Mouse (Mus musculus): ENCODE results near the gene Ssbp2. TPM values are rescaled to one million over a fixed set of nuclear protein-coding genes. Genes with fewer than 3 reads are reported as not detected.

The Ssbp2 gene
- 10 to 100 TPM in 13 of 26 experiments, 1 to 10 TPM in 12, under 1 TPM in 1; 0.68 to 17.5 (median 10.0) TPM for total RNA-seq (2018; cell fraction: chromatin; rRNA removed)
- 1 to 10 TPM; 1.9 to 4.4 (median 3.0) TPM for total RNA-seq (2018; cell fraction: cytosol; rRNA removed)
- total RNA-seq (2018; cell fraction: nucleus; rRNA removed): 10 to 100 TPM in 6 of 26 experiments, 1 to 10 TPM in 20; 1.4 to 12.1 (median 5.2) TPM
- polyA plus RNA-seq (2018): 1.8 to 4.6 TPM (median 4.4 TPM) in 3 replicates

DNA sequence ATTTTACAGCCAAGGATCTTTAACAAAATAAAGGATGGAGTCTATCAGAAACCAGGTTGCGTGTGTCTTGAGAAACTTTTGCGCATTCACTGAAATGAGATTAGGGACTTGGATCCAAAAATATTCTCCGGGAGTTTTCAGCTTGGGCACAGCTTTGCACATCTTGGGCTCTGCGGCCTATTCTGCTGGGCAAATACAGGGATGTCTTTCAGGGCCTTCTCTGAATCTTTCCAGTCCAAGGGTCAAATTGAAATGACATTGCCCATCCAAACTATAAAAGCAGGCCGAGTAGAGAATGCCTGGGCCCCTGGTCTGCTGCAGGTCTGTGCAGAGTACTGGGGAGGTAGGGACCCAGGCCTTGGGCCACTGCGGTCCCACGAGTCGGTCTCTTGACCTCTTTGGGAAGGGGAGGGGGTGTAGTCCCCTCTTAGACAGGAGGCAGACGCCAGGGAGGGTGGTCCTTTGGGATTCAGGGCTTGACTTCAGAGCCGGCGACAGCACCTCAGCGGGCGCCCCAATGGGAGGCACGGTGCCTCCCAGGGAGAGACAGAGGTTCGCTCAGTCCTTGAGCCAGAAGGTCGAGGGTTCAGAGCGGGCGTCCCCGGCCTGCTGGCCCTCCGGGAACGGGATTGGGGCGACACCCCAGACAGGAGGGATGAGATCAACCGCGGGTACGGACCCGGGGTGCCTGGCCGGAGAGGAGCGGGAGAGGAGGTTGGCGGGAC lies at the start of gene Ssbp2:
Gene Ssbp2 (plus strand): TSS at position 388 of the 725 bp plus-strand sequence.
- WGBS (ENCODE audit: missing documents): 18% methylated on average over 29 of the region's 29 CpGs
- H3K27ac ChIP-seq: peak within 1 kb of the TSS; percentile 68
- H3K36me3 ChIP-seq (ENCODE audit: inconsistent target): no peaks in the 10 kb centered on the region
- no peaks in the 10 kb centered on the region for H3K79me2 ChIP-seq (ENCODE audit: inconsistent target)
- H3K4me3 ChIP-seq (ENCODE audit: inconsistent target): peak within 1 kb of the TSS; percentile 31

GRCm38 (mm10) chr13:91413752-91414503 lies 46.2 kb upstream of the Ssbp2 start:
- 37% methylated on average over 5 of the region's 5 CpGs for WGBS (ENCODE audit: missing documents)
- no peaks in the 10 kb centered on the region for H3K36me3 ChIP-seq (ENCODE audit: inconsistent target)

DNA sequence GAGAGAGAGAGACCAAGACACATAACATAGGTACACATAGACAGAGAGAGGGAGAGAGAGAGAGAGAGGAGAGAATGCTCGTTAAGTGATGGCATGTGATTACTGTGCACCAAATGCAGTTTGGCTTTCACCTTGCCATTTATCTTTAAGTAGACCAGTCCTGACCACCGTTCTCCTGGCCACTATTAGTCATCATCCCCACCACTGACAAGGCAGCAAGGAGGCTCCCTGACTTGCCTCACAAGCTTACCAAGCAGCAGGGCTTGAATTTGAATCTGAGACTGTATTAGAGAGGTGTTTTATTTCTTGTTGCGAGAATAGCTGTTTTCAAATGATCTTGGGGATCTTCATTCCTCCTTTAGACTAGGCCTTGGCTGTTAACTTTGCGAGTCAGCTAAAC lies 44.2 kb upstream of the Ssbp2 start:
- H3K36me3 ChIP-seq (ENCODE audit: inconsistent target): no peaks in the 10 kb centered on the region
- H3K4me3 ChIP-seq (ENCODE audit: inconsistent target): no peak overlapping the region
- WGBS (ENCODE audit: missing documents): 78% methylated on average over 4 of the region's 4 CpGs
- H3K79me2 ChIP-seq (ENCODE audit: inconsistent target): no peaks in the 10 kb centered on the region
- H3K27ac ChIP-seq: no peak overlapping the region

More at GRCm38 (mm10) chr13:91413752-91414503, 46.2 kb upstream of the Ssbp2 start:
- Histone ChIP-seq H3K27ac (no peak overlapping the region), H3K79me2 (ENCODE audit: inconsistent target) (no peaks in the 10 kb centered on the region), H3K4me3 (ENCODE audit: inconsistent target) (no peak overlapping the region)

GRCm38 (mm10) chr13:91416698-91417097 lies 43.4 kb upstream of the Ssbp2 start:
- 77% methylated on average over 2 of the region's 2 CpGs for WGBS (ENCODE audit: missing documents)
- Histone ChIP-seq H3K36me3 (ENCODE audit: inconsistent target) (no peaks in the 10 kb centered on the region), H3K4me3 (ENCODE audit: inconsistent target) (no peak overlapping the region), H3K79me2 (ENCODE audit: inconsistent target) (no peaks in the 10 kb centered on the region), H3K27ac (no peak overlapping the region)

- H3K27ac ChIP-seq: no peak overlapping the region
Observed at GRCm38 (mm10) chr13:91421387-91421949, 38.6 kb upstream of the Ssbp2 start.

GRCm38 (mm10) chr13:91430867-91431266 lies 29.2 kb upstream of the Ssbp2 start:
- H3K36me3 ChIP-seq (ENCODE audit: inconsistent target): no peaks in the 10 kb centered on the region
- H3K79me2 ChIP-seq (ENCODE audit: inconsistent target): no peaks in the 10 kb centered on the region
- no peak overlapping the region for H3K27ac ChIP-seq
- 17% methylated on average over 5 of the region's 5 CpGs for WGBS (ENCODE audit: missing documents)
- H3K4me3 ChIP-seq (ENCODE audit: inconsistent target): peak overlapping the region; percentile 8; the same call in 1 of the 2 replicates

More at GRCm38 (mm10) chr13:91421387-91421949, 38.6 kb upstream of the Ssbp2 start:
- H3K36me3 ChIP-seq (ENCODE audit: inconsistent target): no peaks in the 10 kb centered on the region
- H3K79me2 ChIP-seq (ENCODE audit: inconsistent target): no peaks in the 10 kb centered on the region
- H3K4me3 ChIP-seq (ENCODE audit: inconsistent target): no peak overlapping the region
- WGBS (ENCODE audit: missing documents): 14% methylated on average over 9 of the region's 9 CpGs

GRCm38 (mm10) chr13:91431392-91432355 lies 28.4 kb upstream of the Ssbp2 start:
- H3K4me3 ChIP-seq (ENCODE audit: inconsistent target): no peak overlapping the region
- H3K27ac ChIP-seq: no peak overlapping the region
- H3K79me2 ChIP-seq (ENCODE audit: inconsistent target): no peaks in the 10 kb centered on the region
- no peaks in the 10 kb centered on the region for H3K36me3 ChIP-seq (ENCODE audit: inconsistent target)
- WGBS (ENCODE audit: missing documents): 71% methylated on average over 12 of the region's 12 CpGs

- 92% methylated on average over 11 of the region's 11 CpGs for WGBS (ENCODE audit: missing documents)
- H3K4me3 ChIP-seq (ENCODE audit: inconsistent target): no peak overlapping the region
- H3K79me2 ChIP-seq (ENCODE audit: inconsistent target): no peaks in the 10 kb centered on the region
- no peaks in the 10 kb centered on the region for H3K36me3 ChIP-seq (ENCODE audit: inconsistent target)
- no peak overlapping the region for H3K27ac ChIP-seq
Observed at GRCm38 (mm10) chr13:91433021-91433420, 27.1 kb upstream of the Ssbp2 start.

DNA sequence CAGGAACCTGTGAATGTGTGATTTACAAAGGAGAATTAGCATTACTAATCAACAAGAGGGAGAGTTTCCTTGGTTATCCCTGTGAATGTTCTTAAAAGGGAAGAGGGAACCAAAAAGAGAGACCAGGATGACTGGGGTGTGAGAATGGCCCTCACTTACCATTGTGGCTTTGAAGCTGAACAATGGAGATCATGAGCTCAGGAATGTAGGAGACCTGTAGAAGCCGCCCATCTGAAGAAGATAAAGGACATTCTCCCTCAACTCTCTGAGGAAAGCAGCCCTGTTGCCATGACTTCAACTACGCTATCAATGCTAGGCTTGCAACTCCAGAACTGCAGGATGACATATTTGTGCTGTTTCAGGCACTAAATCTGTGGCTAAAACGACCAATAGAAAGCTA lies 22.2 kb upstream of the Ssbp2 start:
- Histone ChIP-seq H3K27ac (no peak overlapping the region), H3K36me3 (ENCODE audit: inconsistent target) (no peaks in the 10 kb centered on the region), H3K4me3 (ENCODE audit: inconsistent target) (no peak overlapping the region), H3K79me2 (ENCODE audit: inconsistent target) (no peaks in the 10 kb centered on the region)
- WGBS (ENCODE audit: missing documents): 83% methylated on average over 3 of the region's 3 CpGs

DNA sequence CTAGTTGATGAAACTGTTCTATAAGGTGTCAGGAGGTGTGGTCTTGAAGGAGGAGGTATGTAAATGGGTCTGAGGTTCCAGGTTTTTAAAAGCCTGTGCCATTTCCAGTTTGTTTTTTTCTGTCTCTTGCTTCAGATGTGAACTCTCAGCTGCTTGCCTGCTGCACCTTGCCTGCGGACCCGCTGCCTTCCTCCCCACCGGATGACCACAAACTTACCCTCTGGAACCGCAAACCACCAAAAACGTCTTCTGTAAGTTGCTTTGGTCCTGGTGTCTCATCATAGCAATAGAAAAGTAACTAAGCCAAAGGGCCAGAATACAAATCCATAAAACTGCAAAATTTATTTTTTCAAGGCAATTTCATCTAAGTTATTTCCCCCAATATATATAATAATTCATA lies 18.6 kb upstream of the Ssbp2 start:
- H3K27ac ChIP-seq: no peak overlapping the region
- 52% methylated on average over 5 of the region's 5 CpGs for WGBS (ENCODE audit: missing documents)

DNA sequence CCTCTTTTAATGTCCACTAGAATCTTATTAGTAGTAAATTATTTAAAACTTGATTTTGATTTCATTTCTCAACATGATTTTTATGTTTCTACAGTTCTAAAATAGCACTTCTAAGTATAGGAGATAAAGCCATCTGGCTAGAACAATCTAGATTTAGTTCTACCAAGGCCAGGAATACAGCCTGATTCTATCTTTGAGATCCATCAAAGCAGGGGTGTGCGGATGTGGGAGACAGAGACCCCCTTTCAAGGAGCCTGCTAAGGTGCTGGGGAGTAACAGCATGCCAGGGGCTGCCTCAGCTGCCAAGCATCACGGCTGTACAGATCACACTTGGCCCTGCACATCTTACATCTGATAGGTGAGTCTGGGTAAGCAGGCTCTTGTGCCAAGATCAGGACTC lies 13.4 kb upstream of the Ssbp2 start:
- no peak overlapping the region for H3K4me3 ChIP-seq (ENCODE audit: inconsistent target)
- no peaks in the 10 kb centered on the region for H3K79me2 ChIP-seq (ENCODE audit: inconsistent target)
- 87% methylated on average over 2 of the region's 2 CpGs for WGBS (ENCODE audit: missing documents)
- no peaks in the 10 kb centered on the region for H3K36me3 ChIP-seq (ENCODE audit: inconsistent target)
- no peak overlapping the region for H3K27ac ChIP-seq

More for the DNA sequence above, 18.6 kb upstream of the Ssbp2 start:
- H3K4me3 ChIP-seq (ENCODE audit: inconsistent target): no peak overlapping the region
- H3K79me2 ChIP-seq (ENCODE audit: inconsistent target): no peaks in the 10 kb centered on the region
- H3K36me3 ChIP-seq (ENCODE audit: inconsistent target): no peaks in the 10 kb centered on the region

- Histone ChIP-seq H3K36me3 (ENCODE audit: inconsistent target) (no peaks in the 10 kb centered on the region), H3K4me3 (ENCODE audit: inconsistent target) (no peak overlapping the region), H3K27ac (no peak overlapping the region), H3K79me2 (ENCODE audit: inconsistent target) (no peaks in the 10 kb centered on the region)
- 92% methylated on average over 5 of the region's 5 CpGs for WGBS (ENCODE audit: missing documents)
Observed at GRCm38 (mm10) chr13:91448936-91449335, 11.1 kb upstream of the Ssbp2 start.

- 0 out of 2 replicates have a peak overlapping the region, but pooled peaks have one; percentile 5 for H3K27ac ChIP-seq
- no peaks in the 10 kb centered on the region for H3K79me2 ChIP-seq (ENCODE audit: inconsistent target)
- H3K36me3 ChIP-seq (ENCODE audit: inconsistent target): no peaks in the 10 kb centered on the region
- 75% methylated on average over 3 of the region's 3 CpGs for WGBS (ENCODE audit: missing documents)
- no peak overlapping the region for H3K4me3 ChIP-seq (ENCODE audit: inconsistent target)
Observed at GRCm38 (mm10) chr13:91451405-91452166, 8.5 kb upstream of the Ssbp2 start.
